Mouse (Mus musculus) E14TG2a.4 (cell line): ENCODE results near the gene Psen2.

Source experiments
- H3K27me3 ChIP-seq: 2 replicates; pipeline ENCODE4 v1.6.1; 2014; ENCODE audit warnings: low read length, control low read depth; ENCODE audit not compliant: insufficient read depth
- H3K36me3 ChIP-seq: 2 replicates; pipeline ENCODE4 v1.6.1; 2014; ENCODE audit warnings: low read length, control low read depth; ENCODE audit not compliant: insufficient read depth
- H3K4me1 ChIP-seq: replicated peaks from 2 replicates; pipeline ENCODE4 v1.6.1; 2014; ENCODE audit warnings: low read depth, low read length, control low read depth
- H3K4me3 ChIP-seq: replicated peaks from 2 replicates; pipeline ENCODE4 v1.5.1; 2014; ENCODE audit warnings: mild to moderate bottlenecking, low read length
- H3K9me3 ChIP-seq: 2 replicates; pipeline ENCODE4 v1.6.1; 2014; ENCODE audit warnings: low read length, control low read depth
- CTCF ChIP-seq: conservative IDR thresholded peaks from 2 replicates; pipeline ENCODE4 v1.5.1; 2014; ENCODE audit warnings: low read length
- NANOG ChIP-seq: IDR thresholded peaks from 2 replicates; pipeline ENCODE4 v1.6.1; 2014; ENCODE audit warnings: borderline replicate concordance, low read length, mixed read lengths
- POU5F1 ChIP-seq: IDR thresholded peaks from 2 replicates; pipeline ENCODE4 v1.6.1; 2014; ENCODE audit warnings: low read length, borderline replicate concordance

Gene Psen2

GRCm38 (mm10) chr1:180185877-180186276, 77.4 kb downstream of the Psen2 start:
- no peaks in the 10 kb centered on the region for H3K9me3 ChIP-seq
- no peak for TF ChIP-seq POU5F1
- no peak overlapping the region for H3K4me3 ChIP-seq
- no peaks in the 10 kb centered on the region for H3K27me3 ChIP-seq
- H3K4me1 ChIP-seq, result peaks cover 9% of the 10 kb centered on the region
- H3K36me3 ChIP-seq, result no peaks in the 10 kb centered on the region

- TF ChIP-seq CTCF, result no peak
- no peak for TF ChIP-seq NANOG
- no peak for TF ChIP-seq POU5F1
- Histone ChIP-seq H3K36me3 (no peaks in the 10 kb centered on the region), H3K27me3 (no peaks in the 10 kb centered on the region), H3K4me3 (no peak overlapping the region), H3K9me3 (no peaks in the 10 kb centered on the region), H3K4me1 (peaks cover 9% of the 10 kb centered on the region)
Measured at GRCm38 (mm10) chr1:180184768-180185167, 78.5 kb downstream of the Psen2 start.

GRCm38 (mm10) chr1:180183525-180184159, 79.6 kb downstream of the Psen2 start:
- TF ChIP-seq POU5F1, result no peak
- no peak for TF ChIP-seq NANOG
- TF ChIP-seq CTCF, result no peak
- Histone ChIP-seq H3K36me3 (peaks cover 10% of the 10 kb centered on the region), H3K27me3 (no peaks in the 10 kb centered on the region), H3K9me3 (no peaks in the 10 kb centered on the region), H3K4me3 (no peak overlapping the region), H3K4me1 (peaks cover 9% of the 10 kb centered on the region)

GRCm38 (mm10) chr1:180182731-180183130, 80.5 kb downstream of the Psen2 start:
- TF ChIP-seq CTCF (no peak), POU5F1 (no peak), NANOG (no peak)
- Histone ChIP-seq H3K27me3 (no peaks in the 10 kb centered on the region), H3K9me3 (no peaks in the 10 kb centered on the region), H3K4me3 (no peak overlapping the region), H3K36me3 (peaks cover 14% of the 10 kb centered on the region), H3K4me1 (peaks cover 9% of the 10 kb centered on the region)

- Histone ChIP-seq H3K27me3 (no peaks in the 10 kb centered on the region), H3K4me1 (peaks cover 9% of the 10 kb centered on the region), H3K4me3 (no peak overlapping the region), H3K36me3 (peaks cover 15% of the 10 kb centered on the region), H3K9me3 (no peaks in the 10 kb centered on the region)
- no peak for TF ChIP-seq NANOG
- no peak for TF ChIP-seq POU5F1
- TF ChIP-seq CTCF, result no peak
Measured at GRCm38 (mm10) chr1:180181966-180182319, 81.3 kb downstream of the Psen2 start.

GRCm38 (mm10) chr1:180181304-180181965, 81.8 kb downstream of the Psen2 start:
- H3K4me1 ChIP-seq, result peaks cover 9% of the 10 kb centered on the region
- H3K4me3 ChIP-seq, result no peak overlapping the region
- no peaks in the 10 kb centered on the region for H3K9me3 ChIP-seq
- no peak for TF ChIP-seq CTCF
- no peak for TF ChIP-seq POU5F1
- TF ChIP-seq NANOG, result no peak
- H3K27me3 ChIP-seq, result no peaks in the 10 kb centered on the region
- peaks cover 20% of the 10 kb centered on the region for H3K36me3 ChIP-seq

- no peaks in the 10 kb centered on the region for H3K9me3 ChIP-seq
- H3K36me3 ChIP-seq, result peaks cover 20% of the 10 kb centered on the region
- no peak overlapping the region for H3K4me3 ChIP-seq
- H3K27me3 ChIP-seq, result no peaks in the 10 kb centered on the region
- TF ChIP-seq NANOG (no peak), CTCF (no peak), POU5F1 (no peak)
- peaks cover 20% of the 10 kb centered on the region for H3K4me1 ChIP-seq
Measured at GRCm38 (mm10) chr1:180179840-180180239, 83.4 kb downstream of the Psen2 start.

GRCm38 (mm10) chr1:180179100-180179499, 84.1 kb downstream of the Psen2 start:
- Histone ChIP-seq H3K4me3 (no peak overlapping the region), H3K9me3 (no peaks in the 10 kb centered on the region), H3K27me3 (no peaks in the 10 kb centered on the region), H3K36me3 (peaks cover 20% of the 10 kb centered on the region), H3K4me1 (peaks cover 22% of the 10 kb centered on the region)
- TF ChIP-seq POU5F1 (no peak), NANOG (no peak), CTCF (no peak)

GRCm38 (mm10) chr1:180178340-180178739, 84.9 kb downstream of the Psen2 start:
- peaks cover 20% of the 10 kb centered on the region for H3K36me3 ChIP-seq
- H3K9me3 ChIP-seq, result no peaks in the 10 kb centered on the region
- H3K4me1 ChIP-seq, result peaks cover 22% of the 10 kb centered on the region
- no peaks in the 10 kb centered on the region for H3K27me3 ChIP-seq
- TF ChIP-seq NANOG (no peak), CTCF (no peak), POU5F1 (no peak)
- no peak overlapping the region for H3K4me3 ChIP-seq
